Mouse (Mus musculus): ENCODE results near the gene Setdb2. TPM values are rescaled to one million over a fixed set of nuclear protein-coding genes. Genes with fewer than 3 reads are reported as not detected.
A peak's percentile ranks its signal among the peaks of the same experiment; 100 is the strongest.
"Not testable (repeated sequence)": the region's sequence is repeated elsewhere in the genome, so short reads cannot be mapped to it uniquely, and the experiment has no call there.

Setdb2 gene
- total RNA-seq (2021) = 1 to 10 TPM; 3.8 to 3.9 TPM
- long read RNA-seq, experiment 1, partial matches to known transcripts = 0 of 1 reads
- long read RNA-seq, experiment 1, other reads (novel, unspliced or antisense) = 1 of 1 reads
- long read RNA-seq, experiment 2, partial matches to known transcripts = 1 of 6 reads
- long read RNA-seq, experiment 2, other reads (novel, unspliced or antisense) = 1 of 6 reads

GRCm38 (mm10) chr14:59440558-59441471 is at the start of gene Setdb2, which contains the start of gene Cab39l:
TSS of gene Setdb2 (minus strand) at chr14:59440884.
TSS of gene Cab39l (plus strand) at chr14:59440972.
- intact Hi-C loops (cut with DNase I) = no loop called here

GRCm38 (mm10) chr14:59485247-59485810 is 44.6 kb upstream of the Setdb2 start:
- intact Hi-C loops (cut with DNase I) = loop anchor here (10.0 kb wide), 1 partner anchor 81 kb away; no protein-coding TSS in a partner anchor
- DNase-seq = no peak

More at GRCm38 (mm10) chr14:59440558-59441471, at the start of gene Setdb2, which contains the start of gene Cab39l:
- DNase-seq = peak; percentile 89 to 92

- no peak for DNase-seq
- intact Hi-C loops (cut with DNase I) = no loop called here
These were observed 38.0 kb upstream of the Setdb2 start for GRCm38 (mm10) chr14:59478699-59479098.

- DNase-seq = no peak
- intact Hi-C loops (cut with DNase I) = no loop called here
These were observed 30.1 kb upstream of the Setdb2 start for GRCm38 (mm10) chr14:59470781-59471180.

GRCm38 (mm10) chr14:59467798-59468197 is 27.1 kb upstream of the Setdb2 start:
- no peak for DNase-seq
- intact Hi-C loops (cut with DNase I) = loop anchor here (2.0 kb wide), 1 partner anchor 89 kb away; no protein-coding TSS in a partner anchor

GRCm38 (mm10) chr14:59466503-59466902 is 25.8 kb upstream of the Setdb2 start:
- intact Hi-C loops (cut with DNase I) = no loop called here
- no peak for DNase-seq

GRCm38 (mm10) chr14:59447981-59448380 is 7.3 kb upstream of the Setdb2 start:
- DNase-seq = no peak
- intact Hi-C loops (cut with DNase I) = no loop called here

- DNase-seq = no peak
- intact Hi-C loops (cut with DNase I) = no loop called here
These were observed 4.7 kb upstream of the Setdb2 start for GRCm38 (mm10) chr14:59445421-59445820.

GRCm38 (mm10) chr14:59441472-59441805 is 755 bp upstream of the Setdb2 start:
- no peak for DNase-seq
- intact Hi-C loops (cut with DNase I) = no loop called here

- DNase-seq = no peak
- intact Hi-C loops (cut with DNase I) = no loop called here
These were observed 645 bp downstream of the Setdb2 start for GRCm38 (mm10) chr14:59440039-59440438.

GRCm38 (mm10) chr14:59438505-59438904 is 2.2 kb downstream of the Setdb2 start:
- DNase-seq = no peak
- intact Hi-C loops (cut with DNase I) = no loop called here

GRCm38 (mm10) chr14:59437398-59437797 is 3.3 kb downstream of the Setdb2 start:
- intact Hi-C loops (cut with DNase I) = no loop called here
- DNase-seq = no peak

GRCm38 (mm10) chr14:59435206-59435605 is 5.5 kb downstream of the Setdb2 start:
- intact Hi-C loops (cut with DNase I) = no loop called here
- no peak for DNase-seq

- no peak for DNase-seq
- intact Hi-C loops (cut with DNase I) = no loop called here
These were observed 6.8 kb downstream of the Setdb2 start for GRCm38 (mm10) chr14:59433902-59434301.

- intact Hi-C loops (cut with DNase I) = no loop called here
These were observed 10.1 kb downstream of the Setdb2 start for GRCm38 (mm10) chr14:59430556-59430955.

GRCm38 (mm10) chr14:59422912-59423663 is 17.6 kb downstream of the Setdb2 start:
- DNase-seq = no peak
- intact Hi-C loops (cut with DNase I) = no loop called here

More at GRCm38 (mm10) chr14:59430556-59430955, 10.1 kb downstream of the Setdb2 start:
- no peak for DNase-seq

- intact Hi-C loops (cut with DNase I) = no loop called here
- DNase-seq = no peak
These were observed 22.5 kb downstream of the Setdb2 start for GRCm38 (mm10) chr14:59418171-59418570.

GRCm38 (mm10) chr14:59414979-59415378 is 25.7 kb downstream of the Setdb2 start:
- intact Hi-C loops (cut with DNase I); DNase-seq: not testable (repeated sequence)

GRCm38 (mm10) chr14:59396999-59397398 is 43.7 kb downstream of the Setdb2 start:
- intact Hi-C loops (cut with DNase I) = no loop called here

GRCm38 (mm10) chr14:59395281-59395680 is 45.4 kb downstream of the Setdb2 start, which contains the start of gene Phf11c:
TSS of gene Phf11c (minus strand) at chr14:59395381.
- no peak for DNase-seq
- intact Hi-C loops (cut with DNase I) = no loop called here

More at GRCm38 (mm10) chr14:59396999-59397398, 43.7 kb downstream of the Setdb2 start:
- DNase-seq = no peak

Data from gastrocnemius, postnatal 36 days (tissue).